Mouse (Mus musculus) embryonic facial prominence, embryonic 13.5 days (tissue): ENCODE measurements around the gene 4931422A03Rik. TPM values are rescaled to one million over a fixed set of nuclear protein-coding genes. Genes with fewer than 3 reads are reported as not detected.

ENCODE experiments used
- ATAC-seq: fragments of 200-750 bp; cut with Nextera tagmentation; 2 replicates; pipeline ENCODE4 v1.8.0; 2017; ENCODE audit warnings: low read depth; ENCODE audit not compliant: insufficient number of reproducible peaks, insufficient read depth, low FRiP score, low TSS enrichment
- H3K27ac ChIP-seq: fragments of 300-500 bp; sonication (generic); 2 replicates; pipeline ENCODE4 v1.5.1; 2015; ENCODE audit warnings: moderate library complexity, mild to moderate bottlenecking, inconsistent platforms
- H3K27me3 ChIP-seq: fragments of 300-500 bp; sonication (generic); 2 replicates; pipeline ENCODE4 v1.6.1; 2015; ENCODE audit warnings: mild to moderate bottlenecking, inconsistent platforms
- H3K36me3 ChIP-seq: fragments of 300-500 bp; sonication (generic); 2 replicates; pipeline ENCODE4 v1.6.1; 2015; ENCODE audit warnings: mild to moderate bottlenecking, inconsistent platforms
- H3K4me1 ChIP-seq: fragments of 300-500 bp; sonication (generic); 2 replicates; pipeline ENCODE4 v1.6.1; 2015; ENCODE audit warnings: inconsistent platforms
- H3K4me2 ChIP-seq: fragments of 300-500 bp; sonication (generic); 2 replicates; pipeline ENCODE4 v1.6.1; 2015; ENCODE audit warnings: moderate library complexity, mild to moderate bottlenecking, inconsistent platforms
- H3K4me3 ChIP-seq: fragments of 300-500 bp; sonication (generic); 2 replicates; pipeline ENCODE4 v1.5.1; 2015; ENCODE audit warnings: mild to moderate bottlenecking, inconsistent platforms
- H3K9ac ChIP-seq: fragments of 300-500 bp; sonication (generic); 2 replicates; pipeline ENCODE4 v1.6.1; 2015; ENCODE audit warnings: mild to moderate bottlenecking, inconsistent platforms
- H3K9me3 ChIP-seq: fragments of 300-500 bp; sonication (generic); 2 replicates; pipeline ENCODE4 v1.6.1; 2016; ENCODE audit warnings: inconsistent platforms
- WGBS: fragments of 180-500 bp; shearing (Covaris S2); methylation state at CpG from one replicate; pipeline ENCODE4 v1.1.7; 2015; ENCODE audit warnings: mixed read lengths; 5-methylcytosine and 5-hydroxymethylcytosine counted together
- polyA plus RNA-seq: library from polyadenylated mRNA; unstranded; fragments of >200 nt; fragmentation: Nextera tagmentation; extraction: Ambion mirVana; gene quantifications from 2 replicates; pipeline ENCODE4 v1.2.1, GENCODE M21; 2015

4931422A03Rik gene
- polyA plus RNA-seq, 1 experiment from 2014 or later, result 3.1 TPM

- H3K4me3 ChIP-seq, result no peak overlapping the region
- H3K36me3 ChIP-seq, result no peaks in the 10 kb centered on the region
- no peak overlapping the region for H3K9ac ChIP-seq
- 90% methylated on average over 3 of the region's 3 CpGs for WGBS
- no peak for ATAC-seq
- no peaks in the 10 kb centered on the region for H3K9me3 ChIP-seq
- no peak overlapping the region for H3K4me2 ChIP-seq
- peaks cover 43% of the 10 kb centered on the region for H3K27me3 ChIP-seq
- peaks cover 8% of the 10 kb centered on the region for H3K4me1 ChIP-seq
- H3K27ac ChIP-seq, result no peak overlapping the region
Observed at GRCm38 (mm10) chr2:103965391-103965790, 62.8 kb downstream of the 4931422A03Rik start.

DNA sequence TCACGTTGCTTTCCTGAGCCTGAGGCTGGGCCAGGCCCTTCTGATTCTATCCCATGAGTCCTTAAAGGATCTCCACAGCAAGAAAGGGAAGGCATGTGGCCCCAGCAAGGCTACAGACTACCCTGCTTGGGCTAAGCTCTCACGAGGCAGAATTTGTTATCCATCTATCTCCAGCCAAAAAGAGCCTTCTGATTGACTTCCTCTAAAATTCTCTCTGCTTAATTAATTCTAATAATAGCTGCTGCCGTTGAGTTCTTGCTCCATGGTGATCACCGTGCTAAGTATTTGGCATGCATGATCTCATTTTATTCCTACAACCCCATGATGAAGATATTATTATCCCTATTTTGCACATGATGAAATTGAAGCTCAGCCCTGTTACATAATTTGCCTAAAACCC lies 65.8 kb downstream of the 4931422A03Rik start:
- no peak overlapping the region for H3K27ac ChIP-seq
- H3K4me2 ChIP-seq, result no peak overlapping the region
- no peak for ATAC-seq
- no peak overlapping the region for H3K4me3 ChIP-seq
- H3K36me3 ChIP-seq, result no peaks in the 10 kb centered on the region
- no peaks in the 10 kb centered on the region for H3K4me1 ChIP-seq
- H3K27me3 ChIP-seq, result peaks cover 16% of the 10 kb centered on the region
- 74% methylated on average over 4 of the region's 4 CpGs for WGBS
- H3K9me3 ChIP-seq, result no peaks in the 10 kb centered on the region
- H3K9ac ChIP-seq, result no peak overlapping the region

GRCm38 (mm10) chr2:103959574-103959973 lies 68.6 kb downstream of the 4931422A03Rik start:
- Histone ChIP-seq H3K36me3 (no peaks in the 10 kb centered on the region), H3K27me3 (no peaks in the 10 kb centered on the region), H3K4me3 (no peak overlapping the region), H3K4me1 (no peaks in the 10 kb centered on the region), H3K4me2 (no peak overlapping the region), H3K9ac (no peak overlapping the region), H3K27ac (no peak overlapping the region), H3K9me3 (no peaks in the 10 kb centered on the region)
- ATAC-seq, result no peak
- WGBS, result 86% methylated on average over 6 of the region's 6 CpGs

- Histone ChIP-seq H3K4me3 (no peak overlapping the region), H3K36me3 (no peaks in the 10 kb centered on the region), H3K9ac (no peak overlapping the region), H3K9me3 (no peaks in the 10 kb centered on the region), H3K27me3 (no peaks in the 10 kb centered on the region), H3K27ac (no peak overlapping the region), H3K4me2 (no peak overlapping the region), H3K4me1 (no peaks in the 10 kb centered on the region)
- 92% methylated on average over 5 of the region's 5 CpGs for whole genome bisulfite sequencing
- ATAC-seq, result no peak
Observed at GRCm38 (mm10) chr2:103959066-103959465, 69.1 kb downstream of the 4931422A03Rik start.

DNA sequence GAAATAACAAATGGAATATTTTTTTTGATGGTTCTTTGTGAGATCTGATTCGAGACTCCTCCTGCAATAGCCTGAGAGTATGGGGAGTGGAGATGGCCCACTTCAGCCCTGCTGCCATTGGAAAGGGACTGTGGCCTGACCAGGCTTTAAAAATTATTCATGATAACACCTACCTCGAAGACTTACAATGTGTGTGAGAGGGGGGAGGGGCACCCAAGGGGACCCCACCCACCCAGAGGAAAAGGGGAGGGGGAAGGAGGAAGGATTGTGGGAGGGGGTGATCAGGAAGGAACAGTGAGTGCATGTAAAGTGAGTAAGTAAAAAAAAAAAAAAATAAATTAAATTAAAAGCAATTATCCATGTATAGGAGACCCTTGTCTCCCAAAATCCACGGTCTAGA lies 69.5 kb downstream of the 4931422A03Rik start:
- H3K27me3 ChIP-seq, result no peaks in the 10 kb centered on the region
- H3K9me3 ChIP-seq, result no peaks in the 10 kb centered on the region
- no peak overlapping the region for H3K27ac ChIP-seq
- no peak for ATAC-seq
- H3K36me3 ChIP-seq, result no peaks in the 10 kb centered on the region
- no peaks in the 10 kb centered on the region for H3K4me1 ChIP-seq
- WGBS, result 68% methylated on average over 3 of the region's 3 CpGs
- no peak overlapping the region for H3K9ac ChIP-seq
- no peak overlapping the region for H3K4me2 ChIP-seq
- H3K4me3 ChIP-seq, result no peak overlapping the region

DNA sequence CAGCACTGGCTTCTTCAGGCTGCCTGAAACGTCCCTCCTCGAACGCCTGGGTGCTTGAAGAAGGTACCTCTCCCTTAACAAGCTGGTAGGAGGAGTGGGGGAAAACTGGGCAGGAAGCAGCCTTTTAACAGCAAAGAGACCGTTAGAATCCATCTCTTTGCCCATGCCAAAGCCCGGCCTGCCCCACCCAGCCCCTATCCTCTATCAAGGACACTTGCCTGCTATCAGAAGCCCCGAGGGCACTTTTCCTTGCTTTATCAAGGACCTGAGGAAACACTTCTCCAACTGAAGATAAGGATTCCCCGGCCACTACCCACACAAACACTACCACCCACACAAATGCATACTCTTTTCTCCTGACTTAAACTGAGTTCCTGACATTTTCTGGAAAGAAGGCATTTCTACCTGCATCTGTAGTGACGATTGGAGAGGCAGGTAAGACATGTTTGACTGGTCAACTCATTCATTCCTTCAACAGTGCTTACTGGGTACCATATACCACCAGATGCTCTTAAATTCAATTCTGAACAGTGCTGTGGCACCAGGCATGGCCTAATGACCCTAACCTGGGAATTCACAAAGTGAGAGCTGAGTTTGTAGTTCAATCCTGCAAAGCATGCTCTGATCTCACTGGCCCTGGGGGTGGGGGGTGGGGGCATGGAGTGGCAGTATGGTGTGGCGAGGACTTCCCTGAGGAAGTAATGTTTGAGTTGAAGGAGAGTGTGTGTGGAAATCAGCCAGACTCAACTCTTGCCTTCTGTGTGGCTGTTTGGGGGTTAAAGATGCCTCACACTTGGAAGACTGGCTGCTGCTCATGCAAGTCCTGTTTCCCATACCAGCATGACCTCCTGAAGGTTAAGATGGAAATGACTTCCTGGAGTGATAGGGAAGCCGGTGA lies 70.3 kb downstream of the 4931422A03Rik start, which contains the start of gene Lmo2:
Lmo2 (plus strand) TSS at position 338 of the 898 bp plus-strand sequence.
- no peak within 1 kb of the TSS for H3K4me2 ChIP-seq
- H3K9me3 ChIP-seq, result no peaks in the 10 kb centered on the region
- no peak within 1 kb of the TSS for H3K9ac ChIP-seq
- H3K27me3 ChIP-seq, result no peaks in the 10 kb centered on the region
- no peaks in the 10 kb centered on the region for H3K36me3 ChIP-seq
- H3K4me1 ChIP-seq, result no peaks in the 10 kb centered on the region
- WGBS, result 66% methylated on average over 10 of the region's 10 CpGs
- ATAC-seq, result no peak
- no peak within 1 kb of the TSS for H3K4me3 ChIP-seq
- H3K27ac ChIP-seq, result no peak within 1 kb of the TSS

DNA sequence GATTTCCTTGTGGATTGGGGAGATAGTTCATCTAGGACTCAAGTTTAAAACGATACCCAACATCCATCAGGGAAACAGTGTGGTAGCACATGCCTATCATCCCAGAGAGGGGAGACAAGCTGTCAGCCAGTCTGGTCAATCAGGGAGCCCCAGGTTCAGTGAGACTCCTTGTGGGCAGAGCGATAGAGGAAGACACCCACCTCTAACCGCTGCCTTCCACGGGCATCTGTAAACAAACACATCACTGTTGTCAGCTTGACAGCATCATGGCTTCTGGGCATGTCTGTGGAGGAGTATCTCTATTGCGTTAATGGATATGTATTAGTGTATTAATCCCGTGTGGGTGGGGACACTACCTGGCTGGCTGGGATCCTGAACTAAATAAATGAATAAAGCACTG lies 71.3 kb downstream of the 4931422A03Rik start:
- no peak for ATAC-seq
- 78% methylated on average over 6 of the region's 6 CpGs for WGBS
- Histone ChIP-seq H3K36me3 (no peaks in the 10 kb centered on the region), H3K27me3 (no peaks in the 10 kb centered on the region), H3K9me3 (no peaks in the 10 kb centered on the region), H3K9ac (no peak overlapping the region), H3K4me3 (no peak overlapping the region), H3K4me2 (no peak overlapping the region), H3K4me1 (no peaks in the 10 kb centered on the region), H3K27ac (no peak overlapping the region)

GRCm38 (mm10) chr2:103955714-103956113 lies 72.4 kb downstream of the 4931422A03Rik start:
- no peaks in the 10 kb centered on the region for H3K9me3 ChIP-seq
- H3K27ac ChIP-seq, result no peak overlapping the region
- H3K9ac ChIP-seq, result no peak overlapping the region
- no peaks in the 10 kb centered on the region for H3K27me3 ChIP-seq
- H3K36me3 ChIP-seq, result no peaks in the 10 kb centered on the region
- H3K4me3 ChIP-seq, result no peak overlapping the region
- no peaks in the 10 kb centered on the region for H3K4me1 ChIP-seq
- H3K4me2 ChIP-seq, result no peak overlapping the region
- 82% methylated on average over 3 of the region's 3 CpGs for WGBS
- no peak for ATAC-seq

- Histone ChIP-seq H3K9me3 (no peaks in the 10 kb centered on the region), H3K27ac (no peak overlapping the region), H3K27me3 (no peaks in the 10 kb centered on the region), H3K4me3 (no peak overlapping the region), H3K36me3 (no peaks in the 10 kb centered on the region), H3K9ac (no peak overlapping the region), H3K4me1 (no peaks in the 10 kb centered on the region), H3K4me2 (no peak overlapping the region)
- no peak for ATAC-seq
- WGBS, result 90% methylated on average over 6 of the region's 6 CpGs
Observed at GRCm38 (mm10) chr2:103953050-103953835, 74.9 kb downstream of the 4931422A03Rik start.

DNA sequence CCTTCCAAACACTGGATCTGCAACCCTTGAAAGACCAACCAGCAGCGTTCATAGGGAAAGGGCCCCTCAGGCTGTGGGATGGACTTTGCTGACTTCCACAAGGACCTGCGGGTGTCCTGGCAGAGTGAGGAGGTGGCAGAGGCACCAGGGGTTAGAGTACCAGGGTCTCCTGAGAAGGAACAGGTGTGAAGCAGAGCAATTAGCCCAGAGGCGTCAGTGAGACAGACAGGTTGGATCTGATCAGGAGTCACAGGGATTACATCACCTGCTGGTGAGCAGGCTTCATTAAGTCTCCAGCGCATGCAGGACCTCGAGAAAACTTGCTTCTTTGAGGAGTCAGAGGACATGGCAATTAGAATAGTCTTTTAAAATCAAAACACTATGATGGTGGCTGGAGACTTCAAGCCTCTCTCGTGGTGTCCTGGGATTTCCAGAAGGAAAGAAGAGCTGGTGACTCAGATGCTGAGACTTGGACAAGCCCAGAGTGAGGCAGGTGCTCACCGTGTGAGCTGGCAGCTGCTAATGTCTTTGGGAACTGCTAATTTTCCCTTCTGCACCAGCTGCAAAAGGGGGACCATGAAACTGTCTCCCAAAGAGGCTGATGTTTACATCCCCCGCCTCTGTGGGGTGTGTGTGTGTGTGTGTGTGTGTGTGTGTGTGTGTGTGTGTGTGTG lies 80.0 kb downstream of the 4931422A03Rik start:
- H3K9me3 ChIP-seq, result no peaks in the 10 kb centered on the region
- no peak overlapping the region for H3K27ac ChIP-seq
- WGBS, result 56% methylated on average over 8 of the region's 8 CpGs
- H3K9ac ChIP-seq, result no peak overlapping the region
- no peak overlapping the region for H3K4me3 ChIP-seq
- no peak overlapping the region for H3K4me2 ChIP-seq
- ATAC-seq, result no peak
- no peaks in the 10 kb centered on the region for H3K27me3 ChIP-seq
- H3K4me1 ChIP-seq, result no peaks in the 10 kb centered on the region
- no peaks in the 10 kb centered on the region for H3K36me3 ChIP-seq

- H3K27ac ChIP-seq, result no peak overlapping the region
- no peaks in the 10 kb centered on the region for H3K27me3 ChIP-seq
- no peak overlapping the region for H3K4me2 ChIP-seq
- H3K4me1 ChIP-seq, result no peaks in the 10 kb centered on the region
- no peaks in the 10 kb centered on the region for H3K36me3 ChIP-seq
- H3K4me3 ChIP-seq, result no peak overlapping the region
- no peak for ATAC-seq
- H3K9ac ChIP-seq, result no peak overlapping the region
- WGBS, result 80% methylated on average over 8 of the region's 8 CpGs
- no peaks in the 10 kb centered on the region for H3K9me3 ChIP-seq
Observed at GRCm38 (mm10) chr2:103946892-103947291, 81.3 kb downstream of the 4931422A03Rik start.
